Mouse (Mus musculus): ENCODE data around the gene Parp11.

DNA sequence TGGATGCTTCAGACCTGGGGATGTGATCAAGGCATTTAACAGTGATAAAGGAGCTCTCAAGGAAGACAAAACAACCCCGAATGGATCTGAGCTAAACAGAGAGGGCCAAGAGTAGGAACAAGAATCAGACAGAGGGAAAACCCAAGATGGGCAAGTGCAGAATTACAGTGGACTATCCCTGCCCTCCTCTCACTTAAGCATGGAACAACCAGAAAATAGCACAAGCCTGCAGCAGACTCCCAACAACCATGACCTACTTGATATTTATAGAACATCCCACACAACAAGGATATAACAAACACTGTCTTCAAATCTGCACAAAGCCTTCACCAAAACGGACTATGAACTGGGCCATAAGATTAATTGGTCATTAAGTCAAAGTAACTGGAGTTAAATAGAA, 91.5 kb downstream of the Parp11 start:
- TF ChIP-seq CTCF (IDR thresholded peaks at IDR 0.05; ENCODE audit: low read depth, low read length) (no peak), POLR2A (IDR thresholded peaks at IDR 0.05; ENCODE audit: insufficient read depth, low read length) (no peak)

Data from ES-Bruce4 (cell line).